In the genomic region with DNA sequence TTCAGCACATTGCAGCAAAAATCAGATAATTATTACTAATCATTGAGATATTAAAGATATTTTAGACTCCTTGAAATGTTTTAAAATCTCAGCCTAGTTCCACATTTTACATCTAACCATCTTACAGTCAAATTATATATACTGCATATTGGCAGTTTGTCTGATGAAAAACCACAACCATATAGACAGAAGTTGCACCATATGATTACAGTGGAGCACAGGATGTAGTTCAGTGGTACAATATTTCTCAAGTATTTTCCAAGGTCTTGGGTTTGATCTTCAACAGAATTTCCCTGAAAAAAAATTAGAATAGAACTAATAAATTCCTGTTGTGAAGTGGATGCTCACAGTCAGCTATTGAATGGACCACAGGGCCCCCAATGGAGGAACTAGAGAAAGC, we compare ENCODE assay signal across 18 mouse cellular contexts.
"Had no signal": no experiment of that assay in that cellular context is flagged by ENCODE, and none has a peak within 500 bp of the region (broad histone marks: within the 10 kb centered on the region; RNA-seq: fewer than 3 reads in every experiment).

No protein-coding gene starts in this region.

- ATAC-seq: hindbrain, postnatal 0 days; intestine, embryonic 16.5 days had no signal

- DNase-seq: gastrocnemius, adult 2 months; gastrocnemius, postnatal 10 days; gastrocnemius, postnatal 25 days; heart, adult 11 months; heart, adult 2 months; heart, postnatal 14 days; heart, postnatal 36 days; kidney, adult 11 months; kidney, adult 2 months; kidney, adult 9 months; kidney, postnatal 14 days; kidney, postnatal 36 days; layer of hippocampus, adult 9-11 months; layer of hippocampus, postnatal 36 days; liver; liver, embryonic 13.5 days had no signal
